Mouse (Mus musculus) retina, postnatal 7 days (tissue): ENCODE results near the gene Ippk.

Experiments used
- DNase-seq: peaks from one replicate; pipeline ENCODE4 v3.0.0-alpha.2; 2012; ENCODE audit warnings: low read depth, low spot score

The Ippk gene

DNA sequence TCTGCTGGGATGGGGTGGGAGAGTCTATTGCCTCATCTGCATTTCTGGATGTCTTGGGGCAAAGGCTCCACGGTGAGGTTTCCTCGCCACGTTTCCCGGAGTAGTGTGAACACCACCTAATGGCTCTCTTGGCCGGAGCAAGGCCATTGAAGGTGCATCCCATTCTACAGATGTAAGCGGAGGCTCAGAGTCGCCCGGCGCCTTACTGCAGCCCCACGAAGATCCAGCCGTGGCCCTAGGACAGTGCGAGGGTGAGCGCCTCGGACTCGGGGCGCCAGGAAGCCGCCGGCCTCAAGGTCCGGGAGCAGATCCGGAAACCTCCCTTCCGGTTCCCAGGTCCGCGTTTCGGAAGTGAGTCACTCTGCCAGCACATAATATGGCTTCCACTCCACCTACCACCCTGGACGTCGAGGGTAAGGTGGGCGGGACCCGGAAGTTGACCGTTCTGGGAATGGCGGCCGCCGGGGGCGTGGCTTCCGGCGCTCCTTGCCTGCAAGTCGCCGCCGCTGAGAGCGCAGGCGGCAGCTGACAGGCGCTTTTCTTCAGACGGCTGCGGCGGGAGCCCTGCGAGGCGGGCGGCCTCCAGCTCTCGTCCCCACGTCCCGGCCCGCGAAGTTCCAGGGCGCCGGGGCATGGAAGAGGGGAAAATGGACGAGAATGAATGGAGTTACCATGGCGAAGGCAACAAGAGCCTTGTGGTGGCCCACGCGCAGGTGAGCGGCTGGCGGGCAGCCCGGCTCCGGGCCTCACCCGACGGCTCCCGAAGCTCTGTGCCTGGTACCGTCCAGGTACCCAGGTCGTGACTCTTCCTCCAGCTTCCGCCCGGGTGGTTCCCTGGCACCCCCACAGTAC lies at the start of gene Ippk:
TSS of gene Ippk (plus strand) at position 496 of the 852 bp plus-strand sequence.
- DNase-seq, result peak; percentile 96

DNA sequence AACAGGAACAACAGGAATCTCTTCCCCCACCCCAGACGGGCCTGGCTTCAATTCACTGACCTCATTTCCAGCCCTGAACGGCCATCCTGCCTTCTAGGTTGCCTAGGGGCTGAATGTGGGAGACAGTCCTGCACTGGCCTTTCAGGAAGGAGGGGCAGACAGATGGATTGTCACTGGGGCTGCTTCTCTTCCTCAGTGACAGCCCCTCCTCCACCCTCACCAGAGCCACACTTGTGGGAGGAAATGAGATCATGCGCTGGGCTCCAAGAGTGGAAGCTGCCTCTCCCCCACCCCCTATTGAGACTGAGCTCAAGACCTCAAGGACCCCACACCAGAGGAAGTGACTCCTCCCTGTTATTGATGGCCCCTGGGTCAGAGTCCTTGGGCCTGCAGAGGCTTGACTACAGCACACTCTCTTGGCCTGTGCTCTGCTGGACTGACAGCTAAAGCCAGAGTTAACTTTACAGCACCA lies 49.6 kb upstream of the Ippk start:
- DNase-seq, result no peak

DNA sequence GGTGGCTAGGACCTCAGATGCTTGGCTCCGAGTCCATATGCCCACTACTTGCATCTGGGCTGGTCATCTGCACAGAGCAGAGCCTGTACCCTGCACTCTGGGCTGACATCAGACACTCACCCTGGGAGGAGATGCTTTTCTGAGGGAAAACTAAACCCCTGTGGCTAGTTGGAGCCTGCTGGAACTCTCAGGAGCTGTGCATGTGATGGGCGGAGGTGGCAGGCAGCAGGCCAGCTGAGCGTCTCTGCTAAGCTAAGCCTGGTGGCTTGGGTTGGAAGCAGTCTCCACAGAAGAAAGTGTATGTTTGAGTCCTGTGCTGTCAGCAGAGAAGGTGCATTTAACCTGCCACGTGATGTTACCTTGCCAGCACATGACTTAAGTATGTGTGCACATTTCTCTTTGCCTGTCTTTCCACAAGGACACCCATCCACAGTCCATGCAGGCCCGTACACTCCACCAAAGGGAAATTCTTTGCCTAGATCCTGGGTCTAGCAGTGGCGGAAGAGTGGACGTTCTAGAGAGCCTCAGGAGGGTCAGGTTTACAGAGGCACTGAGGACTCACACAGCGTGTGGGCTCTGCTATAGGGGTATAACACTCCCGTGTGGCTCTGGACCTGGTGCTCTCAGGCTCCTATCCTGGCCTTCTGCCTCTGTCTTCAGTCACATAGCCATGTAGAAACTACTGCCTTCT lies 48.5 kb upstream of the Ippk start:
- no peak for DNase-seq

DNA sequence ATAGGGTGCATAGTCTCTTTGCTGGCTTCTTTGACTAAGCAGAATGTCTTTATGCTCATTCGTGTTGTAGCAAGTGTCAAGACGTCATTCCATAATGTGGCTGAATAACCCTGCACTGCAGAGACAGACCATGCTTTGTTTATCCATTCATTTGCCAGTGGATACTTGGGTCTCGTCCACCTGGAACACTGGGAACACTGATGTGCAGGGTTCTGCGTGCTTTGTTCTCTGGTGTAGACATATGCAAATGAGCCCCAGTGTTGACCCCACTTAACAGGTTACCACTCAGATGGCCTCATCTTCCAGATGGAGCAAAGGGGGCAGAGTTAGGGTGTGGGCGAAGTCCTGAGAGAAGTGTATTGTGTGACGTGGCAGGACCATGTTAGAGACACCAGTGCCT lies 46.7 kb upstream of the Ippk start:
- no peak for DNase-seq

DNA sequence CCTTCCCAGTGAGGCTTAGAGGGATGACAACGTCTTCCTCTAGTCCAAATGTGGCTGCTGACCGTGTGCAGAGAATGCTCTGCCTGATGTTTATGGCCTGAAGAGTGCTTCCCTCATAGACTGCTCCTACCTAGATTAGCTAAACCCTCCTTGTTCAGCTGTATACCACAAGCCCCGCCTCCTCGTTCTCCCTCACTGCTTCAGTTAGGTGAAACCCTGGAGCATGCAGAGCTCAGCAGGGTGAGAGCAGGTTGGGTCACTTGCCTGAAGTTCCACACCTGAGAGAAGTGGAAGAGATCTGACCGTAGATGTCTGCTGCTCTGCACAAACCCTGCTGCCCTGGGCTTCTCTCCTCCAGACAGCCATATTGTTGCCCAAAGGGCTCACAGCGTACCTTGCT lies 46.3 kb upstream of the Ippk start:
- no peak for DNase-seq

DNA sequence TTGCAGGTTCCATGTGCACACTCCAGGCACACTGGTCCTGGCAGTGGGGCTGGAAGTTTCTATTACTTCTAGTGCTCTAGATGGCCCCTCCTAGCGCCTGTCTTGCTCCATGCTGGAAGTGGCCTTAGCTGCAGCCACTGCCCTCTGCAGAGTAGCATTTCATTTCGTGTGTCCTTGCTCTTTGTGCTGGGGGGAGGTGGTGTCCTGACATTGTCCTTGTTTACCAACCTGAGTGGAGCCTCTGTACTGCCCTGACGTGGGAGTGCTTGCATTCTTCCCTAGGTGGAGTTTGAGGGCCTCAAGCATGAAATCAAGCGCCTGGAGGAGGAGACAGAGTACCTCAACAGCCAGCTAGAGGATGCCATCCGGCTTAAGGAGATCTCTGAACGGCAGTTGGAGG lies 43.4 kb upstream of the Ippk start:
- no peak for DNase-seq

DNA sequence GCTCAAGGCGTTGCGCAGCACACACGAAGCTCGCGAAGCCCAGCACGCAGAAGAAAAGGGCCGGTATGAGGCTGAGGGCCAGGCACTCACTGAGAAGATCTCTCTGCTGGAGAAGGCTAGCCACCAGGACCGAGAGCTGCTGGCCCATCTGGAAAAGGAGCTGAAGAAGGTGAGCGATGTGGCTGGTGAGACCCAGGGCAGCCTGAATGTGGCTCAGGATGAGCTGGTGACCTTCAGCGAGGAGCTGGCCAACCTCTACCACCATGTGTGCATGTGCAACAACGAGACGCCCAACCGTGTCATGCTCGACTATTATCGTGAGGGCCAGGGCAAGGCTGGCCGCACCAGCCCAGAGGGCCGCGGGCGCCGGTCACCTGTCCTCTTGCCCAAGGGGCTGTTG lies 41.7 kb upstream of the Ippk start:
- DNase-seq, result no peak

DNA sequence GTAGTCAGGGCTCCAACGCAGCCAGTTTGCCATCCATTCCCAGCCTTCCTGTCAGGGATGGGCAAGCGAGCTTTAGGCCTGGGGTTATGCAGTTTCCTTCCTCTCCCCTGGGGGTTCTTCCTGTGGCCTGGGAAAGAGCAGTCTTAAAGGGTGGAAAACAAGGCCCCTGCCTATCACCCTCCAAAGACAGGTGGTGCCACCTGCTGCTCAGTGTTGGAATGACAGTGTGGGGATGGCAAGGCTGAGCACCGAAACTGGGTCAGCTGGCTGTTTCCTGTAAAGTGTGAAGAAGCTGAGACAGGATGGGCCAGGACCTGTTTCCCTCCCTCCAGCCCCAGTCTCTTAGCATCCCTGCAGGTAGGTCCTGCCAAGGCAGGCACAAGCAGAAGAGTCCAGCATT lies 39.8 kb upstream of the Ippk start:
- DNase-seq, result peak; percentile 81

DNA sequence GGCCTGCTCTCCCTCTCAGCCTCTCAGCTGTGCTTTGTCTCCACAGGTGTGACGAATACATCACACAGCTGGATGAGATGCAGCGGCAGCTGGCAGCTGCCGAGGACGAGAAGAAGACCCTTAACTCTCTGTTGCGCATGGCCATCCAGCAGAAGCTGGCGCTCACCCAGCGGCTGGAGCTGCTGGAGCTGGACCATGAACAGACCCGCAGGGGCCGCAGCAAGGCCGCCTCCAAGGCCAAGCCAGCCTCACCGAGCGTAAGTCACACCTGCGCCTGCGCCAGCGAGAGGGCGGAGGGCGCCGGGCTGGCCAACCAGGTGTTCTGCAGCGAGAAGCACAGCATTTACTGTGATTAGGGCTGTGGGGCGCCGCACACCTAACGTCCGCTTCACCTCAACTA lies 38.1 kb upstream of the Ippk start:
- DNase-seq, result no peak

DNA sequence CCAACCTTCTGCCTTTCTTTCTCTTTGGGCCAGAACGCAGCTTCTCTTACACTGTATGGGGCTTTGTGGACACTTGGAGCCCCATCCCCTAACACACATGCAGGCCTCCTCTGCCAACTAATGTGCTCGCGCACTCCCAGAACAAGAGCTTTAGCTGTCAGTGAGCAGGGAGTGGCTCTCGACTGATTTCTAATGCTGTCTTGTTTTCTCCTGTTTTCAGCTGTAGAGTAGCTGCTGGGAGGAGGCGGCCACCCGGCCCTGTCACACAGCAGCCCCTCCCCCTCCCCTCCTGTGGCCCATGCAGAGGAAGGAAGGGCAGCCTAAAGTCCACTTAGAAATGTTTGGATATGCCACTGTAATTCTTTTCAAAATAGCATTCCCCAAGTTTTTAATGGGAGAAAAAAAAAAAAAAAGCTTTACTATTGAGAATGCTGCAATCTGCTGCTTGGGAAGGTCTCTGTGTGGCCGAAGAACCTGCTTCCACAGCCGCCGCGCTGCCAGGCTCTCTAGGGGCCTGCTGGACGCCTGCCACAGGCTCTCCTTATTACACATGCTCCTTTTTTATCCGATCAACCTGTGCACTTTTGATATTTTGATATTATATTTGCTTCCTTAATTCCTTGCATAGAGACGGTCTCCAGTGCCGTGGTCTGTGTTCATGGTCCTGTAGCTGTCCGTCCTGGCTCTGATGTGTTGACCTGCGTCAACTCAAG lies 36.1 kb upstream of the Ippk start:
- DNase-seq, result no peak

DNA sequence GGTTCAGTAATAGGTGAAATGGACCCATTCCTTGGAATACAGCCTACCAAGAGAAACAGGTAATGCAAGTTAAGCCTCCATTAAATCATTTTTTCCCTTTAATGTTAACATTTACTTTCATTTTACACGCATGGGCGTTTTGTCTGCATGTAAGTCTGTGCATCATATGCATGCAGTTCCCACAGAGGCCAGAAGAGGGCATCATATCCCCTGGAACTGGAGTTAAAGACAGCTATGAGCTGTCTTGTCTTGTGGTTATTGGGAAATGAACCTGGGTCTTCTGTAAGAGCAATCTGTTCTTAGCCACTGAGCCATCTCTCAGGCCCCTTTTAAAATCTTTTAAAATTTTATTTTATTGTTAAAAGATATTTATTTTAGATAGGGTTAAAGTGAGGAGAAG lies 29.7 kb upstream of the Ippk start:
- DNase-seq, result no peak

DNA sequence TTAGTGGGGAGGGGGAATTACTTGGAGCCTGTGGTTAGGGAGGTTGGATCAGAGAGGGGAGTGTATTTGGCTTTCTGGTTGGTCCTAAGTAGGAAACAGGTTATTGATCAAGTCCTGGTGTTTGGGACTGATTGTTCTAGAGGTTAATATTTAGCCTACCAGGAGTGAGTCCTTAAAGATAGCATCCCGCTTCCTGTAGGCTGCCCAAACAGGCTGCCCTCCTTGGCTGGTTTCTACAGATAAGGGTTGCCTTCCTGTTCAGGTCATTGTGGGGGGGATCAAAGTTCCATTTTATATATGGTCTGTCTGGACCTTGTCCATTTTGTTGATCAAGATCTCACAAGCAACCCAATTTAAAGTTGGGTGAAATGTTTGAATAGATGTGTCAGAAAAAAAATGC lies 27.5 kb upstream of the Ippk start:
- DNase-seq, result no peak

DNA sequence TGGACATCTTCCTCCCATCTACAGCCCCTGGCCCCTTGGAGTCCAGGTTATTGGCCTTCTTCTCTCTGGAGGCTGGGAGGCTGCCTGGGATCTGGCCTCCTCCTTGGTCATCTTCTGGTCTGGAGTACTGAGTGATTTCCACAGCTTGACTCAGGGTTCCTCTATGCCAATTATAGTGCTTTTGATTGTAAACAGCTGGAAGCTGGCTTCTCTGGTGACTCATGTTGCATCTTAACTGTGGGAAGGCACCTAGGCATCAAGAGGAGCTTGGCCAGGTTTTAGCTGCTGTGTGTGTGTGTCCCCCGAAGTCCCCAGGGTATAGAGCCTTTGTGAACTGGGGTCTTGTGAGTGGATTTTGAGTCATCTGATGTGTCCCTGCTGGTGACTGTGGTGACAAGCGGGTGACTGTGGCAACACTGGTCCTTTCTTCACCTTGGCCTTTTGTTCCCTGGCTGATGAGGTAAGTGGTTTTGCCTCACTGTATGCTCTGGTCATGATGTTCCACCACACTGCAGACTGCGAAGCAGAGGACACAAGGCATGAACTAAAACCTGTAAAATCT lies 26.1 kb upstream of the Ippk start:
- no peak for DNase-seq

DNA sequence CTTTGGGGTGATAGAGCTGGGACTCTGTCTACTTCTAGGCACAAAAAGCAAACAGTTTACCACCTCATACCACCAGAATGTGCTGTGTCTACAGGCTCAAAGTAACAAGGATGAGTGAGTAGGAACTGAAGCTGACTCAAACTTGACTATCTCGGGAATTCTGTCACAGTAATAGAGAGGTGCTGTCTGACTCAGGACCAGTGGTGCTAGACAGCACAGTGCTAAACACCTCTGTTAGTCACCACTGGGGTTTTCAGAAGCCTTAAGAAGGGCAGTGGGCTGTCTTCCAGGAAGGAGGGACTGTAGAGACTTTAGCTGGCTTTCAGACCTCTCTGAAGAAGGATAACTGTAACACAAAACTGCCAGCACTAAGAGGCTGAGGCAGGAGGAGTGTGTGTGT lies 24.3 kb upstream of the Ippk start:
- no peak for DNase-seq

DNA sequence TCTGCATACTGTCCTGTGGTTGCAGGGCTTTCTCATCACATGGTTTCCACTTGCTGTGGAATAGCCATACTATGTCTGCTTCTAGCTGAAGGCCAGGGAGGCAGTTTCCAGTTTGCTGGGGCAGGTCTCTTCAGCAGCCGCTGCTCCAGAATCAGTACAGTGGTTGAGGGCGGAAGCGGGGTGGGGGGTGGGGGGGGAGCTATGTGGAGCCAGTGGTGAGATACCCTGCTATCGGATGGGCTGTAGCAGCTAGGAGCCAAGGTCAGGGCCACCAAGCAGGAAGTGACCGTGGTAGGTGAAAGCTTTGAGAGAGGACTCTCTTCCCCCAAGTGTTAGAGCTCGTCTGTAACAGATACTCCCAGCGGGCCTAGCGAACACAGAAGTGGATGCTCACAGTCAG lies 22.9 kb upstream of the Ippk start:
- no peak for DNase-seq

DNA sequence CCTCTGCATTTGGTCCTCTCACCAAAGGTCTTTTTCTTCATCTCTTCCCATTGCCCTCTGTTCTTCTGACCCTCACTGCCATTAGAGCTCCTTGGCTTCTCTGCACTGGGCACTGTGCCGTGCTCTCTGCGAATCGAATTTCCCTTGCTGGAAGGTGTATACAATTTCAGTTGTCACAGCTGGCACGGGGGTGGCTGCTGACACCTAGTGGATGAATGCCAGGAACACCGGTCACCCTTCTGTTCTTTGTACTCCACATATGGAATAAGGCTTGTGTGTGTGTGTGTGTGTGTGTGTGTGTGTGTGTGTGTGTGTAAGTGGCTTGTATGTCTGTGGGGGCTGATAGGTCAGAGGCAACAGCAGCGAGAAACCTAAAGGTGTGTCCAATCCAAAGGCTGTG lies 20.9 kb upstream of the Ippk start:
- no peak for DNase-seq

DNA sequence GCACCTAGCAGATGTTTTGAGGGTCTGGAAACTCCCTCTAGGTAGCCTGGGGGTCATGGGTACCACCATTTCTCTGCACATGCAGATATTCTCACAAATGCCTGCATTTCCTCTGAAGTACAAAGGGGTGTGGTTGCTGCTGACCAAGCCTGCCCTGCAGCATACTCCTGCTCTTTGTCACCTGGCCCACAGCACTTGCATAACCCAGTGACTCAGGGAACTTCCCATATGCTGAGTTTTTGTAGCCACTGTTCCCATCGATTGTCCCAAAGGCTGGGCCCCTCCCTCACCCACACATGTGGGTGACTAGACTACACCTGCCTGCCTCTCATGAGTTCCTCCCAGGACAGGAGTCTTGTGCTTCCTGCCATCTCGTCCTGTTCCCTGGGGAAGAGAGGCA lies 18.4 kb upstream of the Ippk start:
- DNase-seq, result no peak

DNA sequence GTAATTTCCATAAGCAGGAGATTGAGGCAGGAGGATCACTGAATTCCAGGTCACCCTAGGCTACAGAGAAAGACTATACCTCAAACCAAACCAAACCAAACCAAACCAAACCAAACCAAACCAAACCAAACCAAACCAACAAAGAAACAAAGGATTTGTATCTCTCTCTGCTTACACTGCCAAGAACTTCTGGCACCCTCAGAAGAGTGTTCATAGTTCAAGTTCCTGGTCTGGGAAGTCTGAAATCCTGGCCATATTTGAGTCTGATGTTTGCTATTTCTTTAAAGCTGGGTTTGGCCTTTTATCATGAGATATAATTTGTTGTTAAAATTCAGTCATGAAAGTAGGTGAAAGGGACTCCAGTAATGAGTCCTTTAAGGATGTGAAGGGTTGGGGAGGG lies 13.3 kb upstream of the Ippk start:
- no peak for DNase-seq

DNA sequence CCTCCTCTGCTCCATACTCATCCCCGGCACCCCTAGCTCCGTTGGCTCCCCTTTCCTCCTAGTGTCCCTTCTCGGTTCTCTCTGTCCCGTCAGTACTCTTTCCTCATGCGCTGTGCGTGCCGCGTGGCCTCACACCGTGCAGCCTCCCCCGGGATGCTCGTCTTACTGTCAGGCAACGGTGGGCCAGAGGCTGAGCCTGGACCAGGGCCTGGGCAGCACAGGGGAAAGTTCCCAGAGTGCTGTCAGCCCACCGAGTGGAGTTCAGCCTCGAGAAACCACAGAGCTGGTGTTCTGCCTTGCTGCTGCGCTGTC lies 513 bp downstream of the Ippk start:
- DNase-seq, result no peak

DNA sequence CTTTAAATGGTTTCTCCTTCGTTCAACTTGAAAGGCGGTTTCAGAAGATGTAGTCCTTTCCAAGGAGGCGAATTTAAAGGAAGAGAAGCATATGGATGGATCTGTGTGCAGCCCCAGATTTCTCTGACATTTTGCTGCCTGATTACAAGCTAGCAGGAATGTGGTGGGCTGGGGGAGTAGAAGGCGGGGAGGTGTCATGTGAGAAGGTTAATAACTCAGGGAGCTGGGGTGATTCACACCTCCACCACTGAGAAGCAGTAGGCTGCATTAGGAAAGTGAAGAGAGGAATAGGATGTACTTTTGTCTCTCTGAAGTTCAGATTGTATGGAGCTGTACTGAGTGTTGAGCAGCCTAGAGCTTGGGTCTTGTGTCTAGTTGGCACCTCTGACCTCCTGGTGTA lies 910 bp downstream of the Ippk start:
- no peak for DNase-seq

DNA sequence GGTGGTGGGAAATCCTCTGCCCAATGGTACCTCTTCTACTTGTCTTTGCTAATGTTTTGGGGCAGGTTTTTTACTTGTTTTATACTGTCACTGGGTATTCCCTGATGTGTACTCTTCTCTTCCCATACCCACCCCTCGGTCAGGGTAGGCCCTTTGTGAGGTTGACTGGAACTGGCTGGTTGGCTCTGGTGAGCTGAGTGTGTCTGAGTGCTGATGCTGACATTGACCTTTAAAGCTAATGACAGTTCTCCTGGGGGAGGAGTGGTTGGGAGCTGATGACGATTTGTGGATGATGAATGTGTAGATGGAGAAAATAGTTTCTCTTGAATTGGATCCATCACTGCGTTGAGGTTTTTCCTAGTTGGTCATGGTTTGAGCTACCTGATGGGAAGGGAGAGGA lies 5.7 kb downstream of the Ippk start:
- DNase-seq, result no peak

DNA sequence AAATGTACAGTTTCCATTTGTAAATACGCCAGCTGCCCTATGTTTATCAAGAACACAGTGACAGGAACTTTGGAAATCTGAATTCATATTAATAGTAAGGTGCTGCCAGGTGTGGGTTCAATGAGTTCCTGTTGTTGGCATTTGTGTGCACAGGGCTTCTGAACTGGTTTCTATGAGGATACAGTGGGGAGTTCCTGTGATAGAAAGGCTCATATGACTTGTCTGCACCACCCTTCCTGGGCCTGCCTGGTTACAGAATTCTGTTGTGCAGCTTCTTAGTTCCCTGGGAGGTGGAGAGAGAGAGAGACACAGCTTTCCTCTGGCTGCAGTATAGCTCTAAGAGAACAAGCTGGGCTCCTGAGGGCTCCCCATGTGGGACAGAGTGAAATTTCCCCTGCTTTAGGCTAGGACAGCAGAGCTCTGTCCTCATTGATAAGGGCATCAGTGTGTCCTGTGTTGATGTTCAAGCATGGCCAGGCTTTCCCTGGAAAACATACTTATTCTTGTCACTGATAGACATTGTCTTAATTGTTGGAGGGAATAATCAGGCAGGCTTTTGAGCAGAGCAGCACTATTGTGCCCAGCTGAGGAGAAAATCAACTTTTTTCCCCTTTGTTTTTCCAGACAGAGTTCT lies 7.1 kb downstream of the Ippk start:
- no peak for DNase-seq
